32 mouse cellular contexts compared by ENCODE assay signal in genomic region chr7:125649013-125649412, GRCm38 (mm10). TPM values are rescaled to one million over a fixed set of nuclear protein-coding genes. Genes with fewer than 3 reads are reported as not detected.
"Had no signal": no experiment of that assay in that cellular context is flagged by ENCODE, and none has a peak within 500 bp of the region (broad histone marks: within the 10 kb centered on the region; RNA-seq: fewer than 3 reads in every experiment).

No protein-coding gene starts in this region.

- H3K4me3 ChIP-seq: heart, embryonic 10.5 days; heart, embryonic 12.5 days; heart, embryonic 13.5 days; heart, embryonic 15.5 days; hindbrain, embryonic 10.5 days; hindbrain, embryonic 12.5 days; hindbrain, embryonic 13.5 days; hindbrain, embryonic 15.5 days; intestine, embryonic 15.5 days; kidney, embryonic 15.5 days; layer of hippocampus, adult 2 months had no signal

- H3K27ac ChIP-seq: heart, embryonic 10.5 days; heart, embryonic 13.5 days; heart, embryonic 15.5 days; hindbrain, embryonic 10.5 days; hindbrain, embryonic 12.5 days; hindbrain, embryonic 13.5 days; hindbrain, embryonic 14.5 days; hindbrain, embryonic 15.5 days; hindbrain, postnatal 0 days; intestine, embryonic 15.5 days; kidney, embryonic 15.5 days; kidney, postnatal 0 days; layer of hippocampus, adult 2 months had no signal

- DNase-seq: heart, postnatal 10 days; heart, postnatal 14 days; heart, postnatal 36 days; heart, postnatal 4 days; kidney, adult 11 months; kidney, adult 18-20 months; kidney, adult 2 months; kidney, adult 8-10 months; kidney, adult 9 months; kidney, postnatal 10 days; kidney, postnatal 14 days; kidney, postnatal 25 days; kidney, postnatal 36 days; kidney, postnatal 4 days; layer of hippocampus, adult 9-11 months; layer of hippocampus, postnatal 36 days had no signal

- H3K4me2 ChIP-seq: heart, embryonic 11.5 days; heart, embryonic 12.5 days; heart, embryonic 13.5 days; heart, embryonic 15.5 days; hindbrain, embryonic 12.5 days; hindbrain, embryonic 13.5 days; hindbrain, embryonic 14.5 days; hindbrain, embryonic 15.5 days; intestine, embryonic 15.5 days; kidney, embryonic 15.5 days had no signal

- H3K27me3 ChIP-seq: heart, embryonic 12.5 days; heart, embryonic 13.5 days; heart, embryonic 15.5 days; hindbrain, embryonic 12.5 days; hindbrain, embryonic 13.5 days; hindbrain, embryonic 15.5 days; intestine, embryonic 15.5 days; kidney, embryonic 15.5 days had no signal

- H3K4me1 ChIP-seq: heart, embryonic 10.5 days; heart, embryonic 12.5 days; heart, embryonic 13.5 days; heart, embryonic 15.5 days; hindbrain, embryonic 10.5 days; hindbrain, embryonic 12.5 days; hindbrain, embryonic 13.5 days; hindbrain, embryonic 15.5 days; intestine, embryonic 15.5 days; kidney, embryonic 15.5 days had no signal

RNA-seq across cellular contexts. Expression of gene Il21r, which starts 45.8 kb away (rescaled TPM):
- polyA plus RNA-seq: heart, embryonic 14.5 days had no signal
